Comparison of ENCODE assay signal across 13 mouse cellular contexts in the genomic region with DNA sequence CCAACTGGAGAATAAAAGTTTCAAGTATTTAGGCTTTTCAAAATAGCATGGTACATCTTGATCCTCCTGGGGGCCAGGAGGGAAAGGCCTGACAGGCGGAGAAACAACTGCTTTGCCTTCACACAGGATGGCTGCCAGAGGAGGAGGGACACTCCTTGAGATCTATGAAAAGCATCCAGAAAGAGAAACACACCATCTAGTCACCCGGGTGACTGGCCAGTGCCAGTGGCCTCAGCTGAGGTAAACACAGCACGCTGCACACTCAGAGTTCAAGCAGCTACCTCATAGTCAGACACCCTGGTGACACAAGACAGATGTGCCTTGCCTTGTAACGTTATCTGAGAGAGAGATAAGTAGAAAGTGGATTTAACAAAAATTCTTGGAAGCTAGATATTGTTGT.
DNase-seq lines count a peak whose midpoint lies in the region; ATAC-seq and TF ChIP-seq lines count a peak whose summit lies in the region.
"Had no signal": no experiment of that assay in that cellular context is flagged by ENCODE, and none has a peak within 500 bp of the region (broad histone marks: within the 10 kb centered on the region; RNA-seq: fewer than 3 reads in every experiment).

No protein-coding gene starts in this region.

- H3K9ac ChIP-seq in heart, embryonic 11.5 days (ENCODE audit: low read depth, low read length): no peak overlapping the region
- H3K9ac ChIP-seq in lung, postnatal 0 days (replicated peaks; ENCODE audit: low read depth): no peak overlapping the region
- H3K9ac ChIP-seq: liver, embryonic 14.5 days; neural tube, embryonic 15.5 days had no signal

- H3K4me1 ChIP-seq in heart, embryonic 11.5 days (ENCODE audit: control insufficient read depth, insufficient read depth, low read length): peaks cover 26% of the 10 kb centered on the region
- no peaks in the 10 kb centered on the region for H3K4me1 ChIP-seq in lung, postnatal 0 days (ENCODE audit: insufficient read depth, low read depth, low read length)
- H3K4me1 ChIP-seq in kidney, adult 2 months (ENCODE audit: control insufficient read depth, insufficient read depth, low read length): no peaks in the 10 kb centered on the region

- 14% methylated on average over 4 of the region's 4 CpGs for WGBS in heart, embryonic 11.5 days (ENCODE audit: insufficient replicate concordance)
- 29% methylated on average over 4 of the region's 4 CpGs for WGBS in lung, postnatal 0 days
- 57% methylated on average over 4 of the region's 4 CpGs for WGBS in kidney, adult 2 months

- H3K36me3 ChIP-seq in heart, embryonic 11.5 days (ENCODE audit: control insufficient read depth, insufficient read depth, low read length): no peaks in the 10 kb centered on the region
- H3K36me3 ChIP-seq in lung, postnatal 0 days (ENCODE audit: insufficient read depth, low read length): no peaks in the 10 kb centered on the region
- H3K36me3 ChIP-seq in kidney, adult 2 months (ENCODE audit: control insufficient read depth, insufficient read depth, low read length): no peaks in the 10 kb centered on the region
- H3K36me3 ChIP-seq: neural tube, embryonic 15.5 days had no signal

- no peak for TF ChIP-seq POLR2A in kidney, adult 2 months (IDR thresholded peaks at IDR 0.05; ENCODE audit: low read depth, low read length)

- no peak for DNase-seq in layer of hippocampus, adult 2 months (ENCODE audit: low spot score in 2 of 2)
- no peak for DNase-seq in layer of hippocampus, adult 9-10 months (ENCODE audit: low spot score)
- DNase-seq in adrenal gland, postnatal 14 days: peak; percentile 65
- no peak for DNase-seq in lung, postnatal 0 days (ENCODE audit: low spot score)
- no peak for DNase-seq in thymus, postnatal 25 days
- DNase-seq in T-cell, adult 2 months (ENCODE audit: low spot score): no peak
- no peak for DNase-seq in kidney, adult 2 months
- DNase-seq: cerebellum, adult 11 months; right cerebral cortex, postnatal 4 days had no signal

- ATAC-seq in heart, embryonic 11.5 days (replicated peaks; ENCODE audit: insufficient number of reproducible peaks, low FRiP score, low TSS enrichment): no peak
- ATAC-seq in lung, postnatal 0 days: peak; percentile 32

- no peak for TF ChIP-seq CTCF in layer of hippocampus, adult 2 months (conservative IDR thresholded peaks at IDR 0.05)
- TF ChIP-seq CTCF in lung, postnatal 0 days (IDR thresholded peaks at IDR 0.05): no peak
- no peak for TF ChIP-seq CTCF in kidney, adult 2 months (conservative IDR thresholded peaks at IDR 0.05; ENCODE audit: insufficient read depth, insufficient read length, low read depth, low read length)

- H3K27ac ChIP-seq in layer of hippocampus, adult 2 months: 0 out of 2 replicates have a peak overlapping the region, but pooled peaks have one; percentile 6
- peak overlapping the region; percentile 54 for H3K27ac ChIP-seq in heart, embryonic 11.5 days (ENCODE audit: low read depth, low read length)
- H3K27ac ChIP-seq in lung, postnatal 0 days (ENCODE audit: low read length): no peak overlapping the region
- no peak overlapping the region for H3K27ac ChIP-seq in kidney, adult 2 months (ENCODE audit: insufficient read depth, low read depth, low read length)
- H3K27ac ChIP-seq: liver, embryonic 14.5 days; neural tube, embryonic 15.5 days had no signal

- peak overlapping the region; percentile 10 for H3K4me2 ChIP-seq in heart, embryonic 11.5 days
- H3K4me2 ChIP-seq in lung, postnatal 0 days (replicated peaks; ENCODE audit: low read depth, low read length): no peak overlapping the region
- H3K4me2 ChIP-seq: midbrain, embryonic 11.5 days; neural tube, embryonic 15.5 days had no signal

- no peak for TF ChIP-seq EP300 in lung, postnatal 0 days (IDR thresholded peaks at IDR 0.05)

- H3K27me3 ChIP-seq in heart, embryonic 11.5 days (ENCODE audit: control insufficient read depth, insufficient read depth, low read length): no peaks in the 10 kb centered on the region
- no peaks in the 10 kb centered on the region for H3K27me3 ChIP-seq in lung, postnatal 0 days (replicated peaks; ENCODE audit: insufficient read depth, low read length)
- H3K27me3 ChIP-seq in kidney, adult 2 months (replicated peaks; ENCODE audit: control insufficient read depth, insufficient read depth, low read length): no peaks in the 10 kb centered on the region
- H3K27me3 ChIP-seq: neural tube, embryonic 15.5 days had no signal

- no peak overlapping the region for H3K4me3 ChIP-seq in layer of hippocampus, adult 2 months
- no peak overlapping the region for H3K4me3 ChIP-seq in heart, embryonic 11.5 days (ENCODE audit: low read depth, low read length)
- no peak overlapping the region for H3K4me3 ChIP-seq in lung, postnatal 0 days (ENCODE audit: low read depth, low read length)
- H3K4me3 ChIP-seq in kidney, adult 2 months (ENCODE audit: insufficient read depth, low read depth, low read length): no peak overlapping the region
- H3K4me3 ChIP-seq: neural tube, embryonic 15.5 days had no signal

- no peaks in the 10 kb centered on the region for H3K9me3 ChIP-seq in heart, embryonic 11.5 days (replicated peaks; ENCODE audit: control insufficient read depth, low read length)
- H3K9me3 ChIP-seq in lung, postnatal 0 days (ENCODE audit: low read length): no peaks in the 10 kb centered on the region
- H3K9me3 ChIP-seq: neural tube, embryonic 15.5 days had no signal

Comparison
In these comparisons a context has a peak if more than half of its experiments do, and no peak if none do; other contexts are left out.
1. H3K27ac ChIP-seq: peak in layer of hippocampus, adult 2 months (single experiment) and heart, embryonic 11.5 days (single experiment); none in lung, postnatal 0 days (single experiment) and kidney, adult 2 months (single experiment).